Mouse (Mus musculus) midbrain, embryonic 10.5 days (tissue): ENCODE data around the gene Zdhhc18. TPM values are rescaled to one million over a fixed set of nuclear protein-coding genes. Genes with fewer than 3 reads are reported as not detected.

Source experiments
- microRNA-seq: library from miRNA; unstranded; fragments of <30 nt; microRNA quantifications from one replicate; pipeline ENCODE4, GENCODE M21; 2017
- polyA plus RNA-seq: library from polyadenylated mRNA; unstranded; fragments of >200 nt; fragmentation: Nextera tagmentation; extraction: Ambion mirVana; gene quantifications from 2 replicates; pipeline ENCODE4 v1.2.1, GENCODE M21; 2016

The Zdhhc18 gene
- polyA plus RNA-seq, 1 experiment from 2014 or later: 3.0 TPM

Small RNA genes lying within 50 kb of the gene (microRNA-seq; reads per million reads assigned to microRNA genes)
- not detected for gene Gm23158

Other genes with a start within 250 kb of the Zdhhc18 start
- gene Tent5b, start 170.0 kb downstream of the Zdhhc18 start, polyA plus RNA-seq: 0.58 and 0.86 TPM in 2 replicates
- gene Trnp1, start 151.6 kb downstream of the Zdhhc18 start, polyA plus RNA-seq: 0.68 and 1.0 TPM in 2 replicates
- 0.87 and 1.3 TPM in 2 replicates for gene Kdf1, start 131.2 kb downstream of the Zdhhc18 start, polyA plus RNA-seq
- gene Nudc, start 104.2 kb downstream of the Zdhhc18 start, polyA plus RNA-seq: 450 and 503 TPM in 2 replicates
- gene Nr0b2, start 96.8 kb downstream of the Zdhhc18 start, polyA plus RNA-seq: 0.17 TPM in 1 of 2 replicates, not detected in the other
- 8.9 and 10.9 TPM in 2 replicates for gene Gpatch3, start 75.4 kb downstream of the Zdhhc18 start, polyA plus RNA-seq
- 27.9 and 28.7 TPM in 2 replicates for gene Gpn2, start 65.8 kb downstream of the Zdhhc18 start, polyA plus RNA-seq
- 7.8 and 9.9 TPM in 2 replicates for gene Sfn, start 48.0 kb downstream of the Zdhhc18 start, polyA plus RNA-seq
- 18.7 and 19.5 TPM in 2 replicates for gene Pigv, start 22.5 kb upstream of the Zdhhc18 start, polyA plus RNA-seq
- gene Arid1a, start 106.6 kb upstream of the Zdhhc18 start, polyA plus RNA-seq: 32.7 and 34.5 TPM in 2 replicates
- gene Rps6ka1, start 237.6 kb upstream of the Zdhhc18 start, polyA plus RNA-seq: 32.4 and 34.5 TPM in 2 replicates